Mouse (Mus musculus): Measurements from ENCODE around the gene Rras. TPM values are rescaled to one million over a fixed set of nuclear protein-coding genes. Genes with fewer than 3 reads are reported as not detected.

The Rras gene
- polyA plus RNA-seq (2015; fragmentation: Nextera tagmentation; extraction: Ambion mirVana), result 47.6 and 53.0 TPM in 2 replicates

DNA sequence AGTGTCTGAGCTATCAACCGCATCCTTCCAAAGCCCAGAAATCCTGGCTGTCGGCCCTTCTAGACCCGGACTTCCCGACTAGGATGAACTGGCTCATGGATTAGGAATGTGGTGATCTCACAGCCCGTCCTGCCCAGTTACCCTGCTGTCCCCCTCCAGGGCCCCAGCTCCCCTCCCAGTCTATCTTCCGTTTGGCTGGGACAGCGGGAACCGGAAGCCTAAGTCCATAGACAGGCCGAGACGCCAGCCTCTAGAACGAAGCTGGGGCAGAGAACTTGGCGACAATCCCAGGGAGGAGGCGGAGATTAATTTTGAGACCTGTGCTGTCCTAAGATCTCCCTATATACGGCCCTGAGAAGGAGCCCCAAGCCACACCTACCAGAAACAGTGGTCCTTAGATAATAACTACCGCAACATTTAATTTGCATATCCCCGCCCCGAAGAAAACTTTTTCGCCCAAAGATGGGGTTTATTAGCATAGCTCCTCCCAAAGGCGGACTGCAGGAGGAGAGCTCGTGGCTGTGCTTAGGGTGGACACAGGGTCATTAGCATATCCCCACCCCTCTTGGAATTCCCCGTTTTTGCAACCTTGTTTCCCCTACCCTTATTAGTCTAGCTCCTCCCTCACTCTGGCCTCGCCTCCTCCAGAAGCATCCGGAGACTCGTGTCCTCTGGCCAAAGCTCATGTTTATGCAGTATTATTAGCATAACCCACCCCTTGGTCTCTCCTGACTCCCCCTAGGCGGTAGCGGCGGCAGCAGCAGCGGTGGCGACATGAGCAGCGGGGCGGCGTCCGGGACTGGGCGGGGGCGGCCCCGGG, at the start of gene Rras:
TSS of gene Rras (plus strand) at position 720 of the 820 bp plus-strand sequence.
- ATAC-seq (replicated peaks; ENCODE audit: low FRiP score, low read depth) (peak; percentile 90), DNase-seq (ENCODE audit: low spot score) (peak; percentile 100)
- H3K9ac ChIP-seq (ENCODE audit: low read depth, low read length), result peak within 1 kb of the TSS; percentile 81
- under 1% methylated on average over 36 of the region's 36 CpGs for WGBS
- H3K27me3 ChIP-seq (ENCODE audit: insufficient read depth, low read length), result no peaks in the 10 kb centered on the region
- H3K9me3 ChIP-seq (replicated peaks; ENCODE audit: low read length), result no peaks in the 10 kb centered on the region
- 0 out of 2 replicates have a peak, but pooled peaks cover 9% of the 10 kb centered on the region for H3K36me3 ChIP-seq (ENCODE audit: insufficient read depth, low read length)
- H3K4me2 ChIP-seq (ENCODE audit: low read length), result peak within 1 kb of the TSS; percentile 76
- H3K4me3 ChIP-seq (replicated peaks; ENCODE audit: low read depth, low read length), result peak within 1 kb of the TSS; percentile 98
- peaks cover 11% of the 10 kb centered on the region; the same call in 1 of the 2 replicates for H3K4me1 ChIP-seq (replicated peaks; ENCODE audit: insufficient read depth, low read length)
- TF ChIP-seq CTCF (IDR thresholded peaks at IDR 0.05; ENCODE audit: low read depth), result peak; percentile 45
- peak within 1 kb of the TSS; percentile 96 for H3K27ac ChIP-seq

DNA sequence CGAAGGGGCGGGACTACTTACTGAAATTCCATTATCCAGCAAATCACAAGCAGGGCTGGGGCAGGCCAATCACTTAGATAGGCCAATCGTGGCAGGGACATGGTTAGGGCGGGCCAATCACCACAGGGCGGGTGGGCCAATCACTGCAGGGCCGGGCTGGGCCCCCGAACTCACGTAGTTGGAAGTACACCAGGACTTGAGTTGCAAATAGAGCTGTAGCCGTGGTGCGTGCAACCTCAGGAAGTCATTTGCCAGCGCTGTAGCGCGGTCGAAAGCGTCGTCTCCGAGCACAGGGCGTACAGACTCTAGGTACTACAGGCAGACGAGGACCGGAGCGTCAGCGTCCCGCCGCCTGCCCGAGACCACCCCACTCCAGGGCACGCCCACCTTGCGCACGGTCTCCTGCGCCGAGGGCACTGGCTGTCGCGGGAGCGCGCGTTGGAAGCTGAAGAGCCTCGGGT, 47.5 kb upstream of the Rras start:
- H3K9ac ChIP-seq (ENCODE audit: low read depth, low read length), result peak overlapping the region; percentile 59
- H3K4me3 ChIP-seq (replicated peaks; ENCODE audit: low read depth, low read length), result peak overlapping the region; percentile 51
- TF ChIP-seq CTCF (IDR thresholded peaks at IDR 0.05; ENCODE audit: low read depth), result no peak
- H3K36me3 ChIP-seq (ENCODE audit: insufficient read depth, low read length), result no peaks in the 10 kb centered on the region
- no peaks in the 10 kb centered on the region for H3K9me3 ChIP-seq (replicated peaks; ENCODE audit: low read length)
- peak; percentile 97 for DNase-seq (ENCODE audit: low spot score)
- WGBS, result 1% methylated on average over 36 of the region's 36 CpGs
- H3K27ac ChIP-seq, result peak overlapping the region; percentile 78
- H3K27me3 ChIP-seq (ENCODE audit: insufficient read depth, low read length), result no peaks in the 10 kb centered on the region
- H3K4me2 ChIP-seq (ENCODE audit: low read length), result peak overlapping the region; percentile 82
- H3K4me1 ChIP-seq (replicated peaks; ENCODE audit: insufficient read depth, low read length), result peaks cover 10% of the 10 kb centered on the region
- ATAC-seq (replicated peaks; ENCODE audit: low FRiP score, low read depth), result peak; percentile 94

- H3K4me1 ChIP-seq (replicated peaks; ENCODE audit: insufficient read depth, low read length), result peaks cover 10% of the 10 kb centered on the region
- no peak for ATAC-seq (replicated peaks; ENCODE audit: low FRiP score, low read depth)
- H3K9ac ChIP-seq (ENCODE audit: low read depth, low read length), result no peak overlapping the region
- no peak for TF ChIP-seq CTCF (IDR thresholded peaks at IDR 0.05; ENCODE audit: low read depth)
- 65% methylated on average over 7 of the region's 7 CpGs for WGBS
- no peaks in the 10 kb centered on the region for H3K27me3 ChIP-seq (ENCODE audit: insufficient read depth, low read length)
- H3K36me3 ChIP-seq (ENCODE audit: insufficient read depth, low read length), result 0 out of 2 replicates have a peak, but pooled peaks cover 2% of the 10 kb centered on the region
- H3K4me3 ChIP-seq (replicated peaks; ENCODE audit: low read depth, low read length), result no peak overlapping the region; the same call in 1 of the 2 replicates
- H3K4me2 ChIP-seq (ENCODE audit: low read length), result peak overlapping the region; percentile 82
- H3K9me3 ChIP-seq (replicated peaks; ENCODE audit: low read length), result no peaks in the 10 kb centered on the region
- no peak for DNase-seq (ENCODE audit: low spot score)
- H3K27ac ChIP-seq, result no peak overlapping the region
Measured at GRCm38 (mm10) chr7:44971142-44971541, 46.6 kb upstream of the Rras start.

- Histone ChIP-seq H3K27ac (peak overlapping the region; percentile 36; the same call in 1 of the 2 replicates), H3K9ac (ENCODE audit: low read depth, low read length) (peak overlapping the region; percentile 54), H3K4me2 (ENCODE audit: low read length) (peak overlapping the region; percentile 70), H3K36me3 (ENCODE audit: insufficient read depth, low read length) (peaks cover 24% of the 10 kb centered on the region; the same call in 1 of the 2 replicates), H3K4me3 (replicated peaks; ENCODE audit: low read depth, low read length) (peak overlapping the region; percentile 48), H3K9me3 (replicated peaks; ENCODE audit: low read length) (no peaks in the 10 kb centered on the region), H3K4me1 (replicated peaks; ENCODE audit: insufficient read depth, low read length) (peaks cover 10% of the 10 kb centered on the region), H3K27me3 (ENCODE audit: insufficient read depth, low read length) (no peaks in the 10 kb centered on the region)
- TF ChIP-seq CTCF (IDR thresholded peaks at IDR 0.05; ENCODE audit: low read depth), result no peak
- 41% methylated on average over 14 of the region's 14 CpGs for WGBS
- ATAC-seq (replicated peaks; ENCODE audit: low FRiP score, low read depth) (no peak), DNase-seq (ENCODE audit: low spot score) (no peak)
Measured at GRCm38 (mm10) chr7:44973415-44974130, 44.2 kb upstream of the Rras start.

DNA sequence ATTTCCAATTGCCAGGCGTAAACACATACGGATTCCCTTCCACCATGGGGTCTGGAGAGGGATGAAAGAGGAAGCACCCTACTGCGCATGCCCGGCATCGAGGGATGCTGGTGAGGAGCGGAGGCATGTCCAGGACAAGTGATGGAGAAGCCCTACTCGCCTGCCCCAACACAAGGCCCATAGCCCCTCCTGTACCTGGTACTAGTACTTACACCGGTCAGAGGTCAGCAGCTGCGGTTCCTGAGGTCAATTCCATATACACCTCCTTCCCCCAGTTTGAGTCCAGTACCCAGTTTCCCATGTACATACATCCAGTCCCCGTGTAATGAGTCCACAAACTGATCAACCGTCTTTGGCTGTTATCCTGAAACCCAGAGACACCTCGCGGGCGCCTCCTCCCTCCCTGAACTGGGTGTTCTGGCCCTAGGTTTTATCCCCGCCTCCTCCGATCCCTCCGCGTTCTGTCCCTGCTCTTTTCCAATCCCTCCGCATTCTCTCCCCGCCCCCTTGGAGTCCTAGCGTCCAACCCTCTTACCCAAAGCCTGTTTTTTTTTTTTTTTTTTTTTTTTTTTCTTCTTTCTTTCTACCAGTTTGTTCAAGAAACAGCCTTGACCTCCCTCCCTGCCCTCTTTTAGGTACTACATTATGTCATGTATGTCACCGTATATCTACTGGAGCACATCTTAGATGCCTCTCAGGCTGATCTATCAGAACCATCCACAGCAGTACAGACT, 43.2 kb upstream of the Rras start, which contains the start of gene Cpt1c:
TSS of gene Cpt1c (minus strand) at position 469 of the 734 bp plus-strand sequence.
- Histone ChIP-seq H3K27ac (peak within 1 kb of the TSS; percentile 47; the same call in 1 of the 2 replicates), H3K27me3 (ENCODE audit: insufficient read depth, low read length) (no peaks in the 10 kb centered on the region), H3K9ac (ENCODE audit: low read depth, low read length) (peak within 1 kb of the TSS; percentile 54), H3K4me2 (ENCODE audit: low read length) (peak within 1 kb of the TSS; percentile 70), H3K9me3 (replicated peaks; ENCODE audit: low read length) (no peaks in the 10 kb centered on the region), H3K4me1 (replicated peaks; ENCODE audit: insufficient read depth, low read length) (peaks cover 10% of the 10 kb centered on the region), H3K4me3 (replicated peaks; ENCODE audit: low read depth, low read length) (peak within 1 kb of the TSS; percentile 48), H3K36me3 (ENCODE audit: insufficient read depth, low read length) (peaks cover 34% of the 10 kb centered on the region; the same call in 1 of the 2 replicates)
- DNase-seq (ENCODE audit: low spot score), result peak; percentile 95
- ATAC-seq (replicated peaks; ENCODE audit: low FRiP score, low read depth), result peak; percentile 23; the same call in 1 of the 2 replicates
- WGBS, result 3% methylated on average over 22 of the region's 22 CpGs
- peak; percentile 21; the same call in 1 of the 2 replicates for TF ChIP-seq CTCF (IDR thresholded peaks at IDR 0.05; ENCODE audit: low read depth)

Measured in kidney, postnatal 0 days (tissue).